Mouse (Mus musculus) gastrocnemius, postnatal 25 days (tissue): ENCODE results near the gene Nfic. TPM values are rescaled to one million over a fixed set of nuclear protein-coding genes. Genes with fewer than 3 reads are reported as not detected.
"Not testable (repeated sequence)": the region's sequence is repeated elsewhere in the genome, so short reads cannot be mapped to it uniquely, and the experiment has no call there.

Experiments
- DNase-seq: peaks from one replicate; pipeline ENCODE4 v3.0.0; 2022
- total RNA-seq, 2 experiments: library from RNA; stranded (reverse); gene quantifications; 1 replicate in 1 of 2; 2 replicates in 1 of 2; pipeline ENCODE4 v1.2.3; 2021

The Nfic gene
- total RNA-seq, 2 experiments from 2014 or later = 215 to 268 TPM

- DNase-seq = no peak
Observed at GRCm38 (mm10) chr10:81460471-81460870, 5.0 kb upstream of the Nfic start.

- DNase-seq = no peak
Observed at GRCm38 (mm10) chr10:81459399-81459798, 4.0 kb upstream of the Nfic start.

GRCm38 (mm10) chr10:81458267-81458666 lies 2.8 kb upstream of the Nfic start:
- DNase-seq = no peak

GRCm38 (mm10) chr10:81457624-81458023 lies 2.2 kb upstream of the Nfic start:
- no peak for DNase-seq

GRCm38 (mm10) chr10:81456983-81457563 lies 1.6 kb upstream of the Nfic start:
- no peak for DNase-seq

GRCm38 (mm10) chr10:81454106-81454505 lies 1.3 kb downstream of the Nfic start:
- no peak for DNase-seq

- DNase-seq = no peak
Observed at GRCm38 (mm10) chr10:81452947-81453288, 2.5 kb downstream of the Nfic start.

- no peak for DNase-seq
Observed at GRCm38 (mm10) chr10:81452237-81452946, 3.0 kb downstream of the Nfic start.

- no peak for DNase-seq
Observed at GRCm38 (mm10) chr10:81451365-81451745, 4.1 kb downstream of the Nfic start.

GRCm38 (mm10) chr10:81450641-81451364 lies 4.6 kb downstream of the Nfic start:
- no peak for DNase-seq

GRCm38 (mm10) chr10:81450140-81450539 lies 5.3 kb downstream of the Nfic start:
- DNase-seq = peak; percentile 66

- DNase-seq = not testable (repeated sequence)
Observed at GRCm38 (mm10) chr10:81445516-81445915, 9.9 kb downstream of the Nfic start.

- no peak for DNase-seq
Observed at GRCm38 (mm10) chr10:81441019-81441418, 14.4 kb downstream of the Nfic start.

GRCm38 (mm10) chr10:81435436-81435835 lies 20.0 kb downstream of the Nfic start:
- peak; percentile 71 for DNase-seq

- DNase-seq = no peak
Observed at GRCm38 (mm10) chr10:81434361-81435263, 20.8 kb downstream of the Nfic start.

- DNase-seq = peak; percentile 72
Observed at GRCm38 (mm10) chr10:81433541-81434289, 21.7 kb downstream of the Nfic start.

GRCm38 (mm10) chr10:81432868-81433262 lies 22.6 kb downstream of the Nfic start:
- DNase-seq = peak; percentile 93

GRCm38 (mm10) chr10:81432169-81432867 lies 23.1 kb downstream of the Nfic start:
- DNase-seq = no peak

- DNase-seq = peak; percentile 45
Observed at GRCm38 (mm10) chr10:81431526-81432168, 23.8 kb downstream of the Nfic start.

GRCm38 (mm10) chr10:81430831-81431525 lies 24.5 kb downstream of the Nfic start:
- DNase-seq = peak; percentile 70
